Mouse (Mus musculus): Measurements from ENCODE around the gene Tsc22d1.

DNA sequence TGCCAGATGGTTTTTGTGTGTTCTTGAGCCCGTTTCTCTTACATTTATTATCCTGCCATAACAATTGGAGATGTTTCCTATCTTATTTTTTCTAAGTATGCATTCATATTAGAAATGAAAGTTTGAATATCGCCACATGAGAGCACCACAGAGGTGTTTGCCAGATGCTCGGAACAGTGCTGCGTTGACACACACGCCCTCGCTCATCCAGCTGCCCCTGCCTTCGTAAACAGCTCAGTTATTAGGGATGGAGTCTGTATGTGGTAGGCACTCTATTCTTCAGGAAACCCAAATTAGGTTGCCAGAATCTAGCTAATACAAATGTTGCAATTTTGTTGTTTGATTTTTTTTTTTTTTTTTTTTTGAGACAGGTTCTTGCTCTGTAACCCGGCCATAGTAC, 18.1 kb downstream of the Tsc22d1 start:
- TF ChIP-seq POLR2A (IDR thresholded peaks at IDR 0.05; ENCODE audit: extremely low read depth, insufficient read depth, low read length) (no peak), CTCF (IDR thresholded peaks at IDR 0.05; ENCODE audit: extremely low read depth, insufficient read depth, low read length) (no peak)

Measured in cortical plate, adult 2 months (tissue).